Mouse (Mus musculus): ENCODE measurements around the gene Rasd1. TPM values are rescaled to one million over a fixed set of nuclear protein-coding genes. Genes with fewer than 3 reads are reported as not detected.

Gene Rasd1
- 3.3 and 4.8 TPM in 2 replicates for polyA plus RNA-seq (2012; rRNA removed)

DNA sequence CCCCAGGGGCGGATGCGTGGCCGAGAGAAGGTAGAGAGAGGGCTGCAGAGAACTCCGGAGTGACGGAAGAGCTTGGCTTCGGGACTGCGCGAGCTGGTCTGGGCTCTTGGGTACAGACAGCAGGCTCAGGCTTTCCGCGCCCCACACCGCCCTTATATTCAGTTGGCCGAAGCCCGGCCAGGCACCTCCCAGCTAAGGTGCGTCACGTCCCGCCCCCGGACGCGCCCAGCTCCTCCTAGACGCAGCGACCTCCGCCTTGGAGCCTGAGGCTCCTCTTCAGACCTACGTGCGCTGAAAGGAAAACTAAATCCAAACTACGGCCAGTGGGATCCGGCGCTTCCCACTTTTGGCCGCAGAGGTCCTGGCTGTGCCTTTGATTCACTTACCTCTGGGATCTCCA is at the start of gene Rasd1:
TSS of gene Rasd1 (minus strand) at position 127 of the 400 bp plus-strand sequence.
- peak; percentile 77 for DNase-seq (ENCODE audit: low spot score)

- no peak for DNase-seq (ENCODE audit: low spot score)
Observed at GRCm38 (mm10) chr11:60011516-60011915, 46.8 kb upstream of the Rasd1 start.

DNA sequence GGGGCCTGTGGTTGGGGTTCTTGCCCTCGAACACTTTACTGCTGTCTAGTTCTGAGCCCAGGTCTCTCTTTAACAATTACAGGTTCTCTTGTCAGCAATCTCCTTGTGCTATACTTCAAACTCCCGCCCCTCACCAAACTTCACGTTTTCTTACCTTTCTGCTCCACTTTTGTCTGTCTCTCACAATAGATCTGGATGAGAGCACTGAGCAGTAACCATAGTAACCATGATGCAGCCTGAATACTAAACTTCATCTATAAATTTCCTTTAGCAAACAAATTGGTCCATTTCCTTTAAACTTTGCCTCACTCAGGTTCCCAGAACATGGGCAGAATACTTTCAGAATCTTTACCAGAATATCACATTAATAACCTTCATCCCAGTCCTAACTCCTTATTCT is 44.7 kb upstream of the Rasd1 start:
- no peak for DNase-seq (ENCODE audit: low spot score)

DNA sequence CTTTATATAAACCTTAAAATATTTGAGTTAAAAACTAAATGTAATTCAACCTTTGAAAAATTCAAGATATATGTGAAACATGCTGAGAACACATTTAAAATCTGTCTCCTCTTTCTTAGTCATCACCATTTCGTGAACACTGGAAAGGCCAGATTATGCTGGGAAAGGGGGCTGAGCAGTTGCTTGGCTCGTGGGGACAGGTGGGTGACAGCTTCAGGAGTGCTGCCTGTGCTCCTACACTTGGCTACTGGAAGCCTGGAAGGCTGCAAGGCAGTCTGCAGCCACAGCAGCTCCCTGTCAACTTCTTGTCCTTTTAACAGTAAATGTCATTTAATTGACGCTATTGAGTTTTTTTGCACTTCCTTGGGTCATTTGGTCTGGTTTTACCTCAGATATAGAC is 41.1 kb upstream of the Rasd1 start:
- no peak for DNase-seq (ENCODE audit: low spot score)

DNA sequence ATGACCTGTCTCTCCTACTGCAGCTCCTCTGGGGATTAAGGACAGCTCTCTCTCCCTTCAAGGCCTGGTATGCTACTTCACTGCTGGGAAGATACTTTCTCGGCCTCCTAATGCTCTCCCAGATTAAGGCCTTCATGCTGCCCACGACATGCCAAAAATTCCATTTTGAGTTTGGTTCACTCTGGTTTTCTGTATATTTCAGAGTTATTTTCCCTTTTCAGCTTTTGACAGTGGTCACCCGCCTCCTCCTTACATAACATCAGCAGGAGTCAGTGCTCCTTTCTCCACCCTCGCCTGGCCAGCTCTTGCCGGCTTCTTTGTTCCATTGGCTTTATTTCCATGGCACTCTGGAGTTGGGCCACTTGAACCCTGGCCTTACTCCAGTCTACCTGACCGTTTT is 40.0 kb upstream of the Rasd1 start:
- no peak for DNase-seq (ENCODE audit: low spot score)

DNA sequence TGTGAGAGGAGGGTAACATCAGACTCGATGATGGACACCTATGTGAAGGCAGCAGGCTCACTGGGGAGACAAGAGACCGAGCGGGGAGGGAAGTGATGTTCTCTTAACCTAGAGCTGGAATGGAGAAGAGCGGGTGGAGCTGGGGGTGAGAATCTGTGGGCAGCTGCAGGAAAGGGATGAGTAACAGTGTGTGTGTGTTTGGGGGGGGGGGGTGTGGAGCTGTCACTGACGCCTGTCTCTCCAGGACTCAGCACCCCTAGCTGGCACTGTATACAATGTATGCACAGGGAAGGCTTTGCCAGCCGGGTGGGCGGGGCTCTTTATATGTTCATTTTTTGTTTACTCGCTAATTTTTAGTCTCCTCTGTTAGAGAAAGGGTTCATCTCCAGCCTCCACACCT is 39.1 kb upstream of the Rasd1 start:
- DNase-seq (ENCODE audit: low spot score): no peak

DNA sequence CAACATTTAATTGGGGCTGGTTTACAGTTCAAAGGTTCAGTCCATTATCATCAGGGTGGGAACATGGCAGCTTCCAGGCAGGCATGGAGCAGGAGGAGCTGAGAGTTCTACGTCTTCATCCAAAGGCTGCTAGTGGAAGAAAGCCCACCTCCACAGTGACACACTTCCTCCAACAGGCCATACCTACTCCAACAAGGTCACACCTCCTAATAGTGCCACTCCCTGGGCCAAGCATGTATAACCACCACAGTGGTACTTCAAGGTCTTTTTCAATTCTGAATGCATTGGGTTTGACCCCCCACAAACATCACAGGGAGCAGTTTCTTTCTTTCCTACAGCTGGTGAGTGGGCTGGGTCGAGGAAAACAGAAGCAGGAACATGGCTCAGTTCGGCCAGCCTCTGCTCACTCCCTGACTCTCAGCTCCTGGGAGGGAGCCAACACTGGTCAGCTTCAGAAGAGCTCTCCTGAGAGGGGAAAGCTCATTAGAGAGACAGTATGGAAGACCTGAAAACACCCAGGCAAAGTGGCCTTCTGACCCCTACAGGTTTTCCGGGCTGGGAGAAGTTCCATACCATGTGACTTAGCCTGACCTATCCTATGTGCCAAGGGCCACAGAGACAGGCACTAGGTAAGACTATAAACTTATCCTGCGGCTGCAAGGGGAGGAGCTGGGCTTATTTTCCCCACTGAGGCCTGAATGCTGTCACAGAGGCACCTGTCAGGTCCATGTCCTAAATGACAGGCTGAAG is 36.7 kb upstream of the Rasd1 start:
- no peak for DNase-seq (ENCODE audit: low spot score)

DNA sequence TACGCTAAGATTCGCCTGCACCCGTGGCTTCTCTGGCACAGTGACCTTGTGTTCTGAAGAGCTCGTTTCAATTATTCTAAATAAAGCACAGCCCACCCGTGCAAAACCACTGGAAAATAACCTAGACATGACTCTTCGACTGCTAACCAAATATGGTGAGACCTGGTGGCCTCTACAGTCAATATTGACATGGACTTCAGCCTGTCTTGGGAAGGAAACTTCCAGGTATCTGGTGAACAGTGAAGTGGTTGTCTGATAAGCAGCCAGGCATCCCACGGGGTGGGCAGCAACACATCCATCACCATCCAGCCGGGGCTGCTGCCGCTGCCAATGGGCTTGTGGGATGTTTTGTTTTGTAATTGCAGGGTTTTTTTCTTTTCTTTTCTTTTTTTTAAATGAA is 29.6 kb upstream of the Rasd1 start:
- no peak for DNase-seq (ENCODE audit: low spot score)

DNA sequence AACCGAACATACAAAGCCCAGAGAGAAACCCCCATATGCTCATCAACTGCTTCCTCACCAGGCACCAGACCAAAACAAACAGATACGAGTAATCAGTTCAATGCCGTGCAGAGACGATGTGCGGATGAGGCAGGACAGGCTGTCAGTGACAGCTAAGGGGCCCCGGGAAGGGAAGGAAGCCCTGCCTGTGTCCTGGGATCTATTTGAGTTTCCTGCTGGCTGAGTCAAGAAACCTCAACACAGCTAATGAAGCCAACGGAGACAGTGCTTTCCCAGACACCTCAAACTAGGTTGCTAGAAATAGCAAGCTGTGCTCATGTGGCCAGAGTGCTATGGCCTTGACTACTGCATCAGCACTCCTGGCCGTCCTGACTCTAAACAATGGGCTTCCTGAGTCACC is 26.6 kb upstream of the Rasd1 start:
- no peak for DNase-seq (ENCODE audit: low spot score)

DNA sequence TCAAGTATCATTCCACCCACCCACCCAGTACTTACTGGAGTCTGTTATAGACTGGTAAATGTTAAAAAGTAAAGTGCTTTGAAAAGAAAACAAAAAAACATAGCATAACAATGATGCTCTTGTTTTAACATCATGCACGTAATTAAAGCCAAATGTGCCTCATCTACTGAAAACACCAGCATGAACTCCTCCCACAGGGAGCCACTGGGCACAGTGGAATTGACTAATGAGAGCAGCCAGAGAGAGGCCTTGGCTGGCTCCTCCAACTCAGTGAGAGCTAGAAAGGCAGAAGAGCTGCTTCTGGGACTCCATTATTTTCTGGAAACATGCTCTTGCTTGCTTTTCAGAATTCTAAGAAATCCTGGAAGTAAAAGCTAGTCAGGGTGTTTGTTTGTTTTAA is 24.7 kb upstream of the Rasd1 start:
- no peak for DNase-seq (ENCODE audit: low spot score)

DNA sequence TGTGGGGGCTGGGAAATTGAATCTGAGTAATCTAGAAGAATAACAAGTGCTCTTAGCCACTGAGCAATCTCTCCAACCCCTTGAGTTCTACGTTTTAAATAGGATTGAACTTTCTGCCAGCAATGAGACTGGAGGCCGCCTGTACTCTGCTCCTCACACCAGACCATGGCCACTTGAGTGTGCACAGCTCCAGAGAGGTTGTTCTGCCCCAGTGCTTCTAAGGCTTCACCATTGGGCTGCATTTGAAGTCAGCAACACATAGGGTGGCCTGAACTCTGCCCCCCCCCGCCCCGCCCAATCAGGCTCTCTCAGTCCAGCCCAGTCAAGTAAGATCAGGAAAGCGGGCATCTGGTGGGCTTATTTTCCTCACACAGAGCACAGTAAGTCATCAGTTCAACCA is 13.1 kb upstream of the Rasd1 start:
- no peak for DNase-seq (ENCODE audit: low spot score)

DNA sequence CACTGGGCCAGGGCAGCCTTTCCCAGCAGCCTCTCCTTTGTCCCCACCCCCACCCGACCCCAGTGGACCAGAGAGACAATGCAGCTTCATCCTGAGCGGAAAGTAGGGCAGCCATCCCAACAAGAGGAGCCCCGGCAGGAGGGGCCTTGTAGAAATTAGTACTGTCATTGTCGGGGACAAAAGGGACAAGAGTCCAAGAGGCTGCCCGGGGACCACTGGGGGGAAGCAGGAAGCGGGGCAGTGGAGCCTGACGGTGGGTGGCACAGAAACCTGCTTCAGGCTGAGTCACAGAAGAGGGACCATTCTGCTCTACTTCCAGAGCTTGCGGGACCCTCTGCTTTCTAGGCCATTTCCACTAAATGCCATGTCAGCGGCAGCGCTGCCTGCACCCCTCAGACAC is 10.5 kb upstream of the Rasd1 start:
- DNase-seq (ENCODE audit: low spot score): no peak

- DNase-seq (ENCODE audit: low spot score): no peak
Observed at GRCm38 (mm10) chr11:59973389-59973788, 8.6 kb upstream of the Rasd1 start.

DNA sequence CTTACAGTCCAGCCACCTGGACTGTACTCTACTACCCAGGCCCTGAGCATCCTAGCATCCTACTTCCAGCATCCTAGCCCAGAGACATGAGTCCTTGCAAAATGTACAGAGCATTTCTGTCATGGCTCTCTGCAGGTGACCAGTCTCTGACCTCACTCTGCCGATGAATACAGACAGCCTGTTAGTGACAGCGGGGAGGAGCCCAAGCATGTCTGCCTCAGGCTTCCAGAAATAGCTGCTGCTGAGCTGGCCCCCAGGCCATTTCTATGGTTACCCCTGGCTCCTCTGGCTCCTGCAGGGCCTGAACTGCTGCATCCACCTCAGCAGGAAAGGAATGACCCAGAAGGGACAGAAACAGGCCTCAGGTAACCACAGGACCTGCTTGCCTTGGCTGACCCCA is 6.9 kb upstream of the Rasd1 start:
- no peak for DNase-seq (ENCODE audit: low spot score)

DNA sequence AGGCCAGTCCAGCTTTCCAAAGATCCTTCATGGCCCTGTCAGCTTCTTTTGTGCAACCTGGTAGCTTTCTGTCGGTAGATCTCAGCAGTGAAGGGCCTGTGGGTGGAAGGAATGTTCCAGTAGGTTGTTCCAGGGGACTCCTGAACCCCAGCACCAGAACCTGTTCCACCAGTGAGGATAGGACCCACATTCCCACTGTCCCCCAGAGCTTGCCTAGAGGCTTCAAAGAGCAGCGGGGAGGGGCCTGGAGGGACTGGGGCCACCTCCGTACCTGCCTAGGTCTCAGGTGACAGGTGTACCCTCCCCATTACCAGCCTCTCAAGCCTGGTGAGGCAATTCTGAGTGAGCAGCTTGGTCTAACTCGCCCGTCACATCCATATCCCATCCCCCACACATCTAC is 6.0 kb upstream of the Rasd1 start:
- no peak for DNase-seq (ENCODE audit: low spot score)

GRCm38 (mm10) chr11:59967765-59968164 is 3.0 kb upstream of the Rasd1 start:
- no peak for DNase-seq (ENCODE audit: low spot score)

GRCm38 (mm10) chr11:59966102-59966483 is 1.3 kb upstream of the Rasd1 start:
- DNase-seq (ENCODE audit: low spot score): no peak

DNA sequence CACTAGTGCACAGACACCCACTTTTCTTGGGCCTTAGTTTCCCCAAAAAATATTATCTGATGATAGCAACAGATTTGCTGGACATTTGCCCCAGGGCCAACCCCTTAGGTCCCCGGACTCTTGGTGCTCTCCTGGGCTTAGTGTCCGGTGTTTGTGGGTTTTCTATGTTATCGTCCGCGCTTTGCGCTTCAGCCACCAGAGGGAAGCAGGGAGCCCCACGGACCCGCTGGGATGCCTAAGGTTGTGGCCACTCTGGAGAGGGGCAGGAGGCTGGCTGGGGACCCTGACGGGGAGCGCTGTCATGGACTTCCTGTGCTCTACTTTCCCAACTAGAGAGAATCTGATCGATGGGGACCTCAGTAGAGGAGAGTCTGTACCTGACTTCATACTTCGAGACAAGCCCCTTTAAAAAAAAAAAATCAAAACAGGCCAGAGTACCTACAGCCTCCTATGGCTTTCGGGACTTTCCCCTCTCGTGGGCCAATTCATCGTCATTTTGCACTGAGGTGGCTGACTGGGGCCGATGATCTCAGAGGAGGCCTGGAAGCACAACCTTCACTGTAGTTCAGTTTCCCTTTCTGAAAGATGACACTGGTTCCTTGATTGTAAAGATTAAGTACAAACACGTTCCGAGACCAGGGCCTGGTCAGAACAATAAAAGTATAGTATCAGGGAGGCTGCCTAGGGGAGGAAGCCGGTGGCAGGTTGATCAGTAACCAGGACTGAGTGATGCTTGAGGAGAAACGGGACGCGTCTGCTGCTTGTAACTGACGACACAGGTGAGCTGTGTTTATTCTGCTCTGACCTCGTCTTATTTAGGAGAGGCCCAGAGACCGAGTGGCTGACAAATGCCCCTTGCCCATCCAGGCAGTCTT is 720 bp upstream of the Rasd1 start:
- peak; percentile 62 for DNase-seq (ENCODE audit: low spot score)

- DNase-seq (ENCODE audit: low spot score): no peak
Observed at GRCm38 (mm10) chr11:59964163-59964758, 483 bp downstream of the Rasd1 start.

DNA sequence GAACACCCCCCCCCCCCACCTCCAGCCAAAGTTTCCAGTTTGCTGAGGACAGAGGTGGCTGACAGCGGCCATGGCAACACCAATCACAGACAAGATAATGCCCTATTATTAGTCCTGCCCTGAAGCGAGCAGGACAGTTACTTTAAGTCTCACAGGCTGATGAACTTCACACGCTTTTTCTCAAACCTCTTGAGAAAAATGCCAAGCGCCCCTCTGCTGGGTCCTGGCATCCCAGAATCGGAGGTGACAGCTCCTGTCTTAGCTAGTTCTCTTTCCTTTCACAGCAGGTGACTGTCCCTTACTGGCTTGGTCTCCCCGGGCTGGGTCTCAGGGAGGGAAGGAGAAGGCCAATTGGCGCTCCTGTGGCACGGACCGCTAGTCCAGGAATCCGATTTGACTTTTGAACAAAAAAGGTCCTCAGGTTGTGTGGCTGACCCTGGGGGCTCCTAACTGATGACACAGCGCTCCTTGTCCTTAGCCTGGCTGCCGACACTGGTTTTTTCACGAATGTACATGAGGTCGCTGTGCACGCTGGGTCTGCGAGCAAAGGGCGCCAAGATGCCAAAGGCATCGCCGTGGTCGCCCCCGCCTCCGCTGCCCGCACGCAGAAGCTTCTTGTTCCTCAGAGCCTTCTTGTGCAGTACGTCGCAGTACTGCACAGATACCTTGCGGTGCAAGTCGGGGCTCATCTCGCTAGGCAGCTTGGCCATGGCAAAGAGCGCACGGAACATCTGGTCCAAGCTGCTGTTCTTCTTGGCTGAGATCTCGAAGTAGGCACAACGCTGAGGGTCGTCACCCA is 1.2 kb downstream of the Rasd1 start:
- DNase-seq (ENCODE audit: low spot score): no peak

- no peak for DNase-seq (ENCODE audit: low spot score)
Observed at GRCm38 (mm10) chr11:59962590-59962989, 2.2 kb downstream of the Rasd1 start.

DNA sequence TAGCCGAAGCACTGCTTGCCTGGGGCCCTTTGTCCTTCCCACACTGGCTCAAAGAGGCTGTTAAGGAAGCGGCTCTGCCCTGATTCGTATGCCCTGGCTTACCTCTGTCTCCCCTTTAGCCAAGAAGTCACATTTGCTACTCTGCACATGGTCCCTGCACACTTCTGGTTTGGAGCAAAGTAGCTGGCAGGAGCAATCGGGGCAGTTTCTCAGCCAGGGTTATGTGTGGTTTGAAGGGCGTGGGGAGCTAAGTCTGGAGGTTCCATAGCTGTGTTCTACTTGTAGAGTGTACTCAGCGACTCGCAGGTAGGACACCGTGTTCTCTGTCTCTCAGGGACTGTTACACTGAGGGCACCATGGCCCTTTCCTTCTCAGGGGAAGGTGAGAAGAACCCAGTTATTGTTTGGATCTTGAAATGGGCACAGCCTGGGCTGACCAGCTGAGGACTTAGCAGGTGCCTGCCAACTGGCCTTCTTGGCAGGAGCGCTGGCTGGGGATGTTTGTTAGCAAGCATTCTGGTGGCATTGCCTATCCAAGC is 3.3 kb downstream of the Rasd1 start:
- DNase-seq (ENCODE audit: low spot score): no peak

Measured in urinary bladder, adult 2 months (tissue).